Mouse (Mus musculus) MN1 (cell line): Measurements from ENCODE around the gene Pla2g4f.

Source experiments
- DNase-seq: peaks from one replicate; pipeline ENCODE4 v3.0.0-alpha.2; 2016; ENCODE audit warnings: low spot score

Pla2g4f gene

DNA sequence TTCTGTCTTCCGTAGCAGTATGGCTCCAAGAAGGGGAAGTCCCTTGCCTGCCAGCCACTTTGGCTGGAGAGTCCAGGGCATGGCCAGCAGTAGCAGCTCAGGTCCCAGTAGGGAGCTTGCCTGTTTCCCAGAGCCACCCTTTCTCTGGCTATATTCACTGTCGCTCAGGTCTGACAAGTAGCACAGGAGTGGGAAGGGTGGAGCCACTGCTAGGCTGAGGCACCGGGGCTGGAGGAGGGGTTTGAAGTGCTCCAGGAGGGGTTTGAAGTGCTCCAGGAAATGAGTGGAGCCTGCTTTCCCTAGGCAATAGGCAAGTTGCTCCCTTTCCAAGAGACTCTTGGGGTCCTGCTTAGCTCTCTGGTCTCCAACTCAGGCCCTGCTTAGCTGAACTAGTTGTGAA is at the start of gene Pla2g4f:
TSS of gene Pla2g4f (minus strand) at position 190 of the 400 bp plus-strand sequence.
- no peak for DNase-seq

- DNase-seq: no peak
These were observed 46.5 kb upstream of the Pla2g4f start for GRCm38 (mm10) chr2:120360425-120360824.

- DNase-seq: peak; percentile 84
These were observed 39.0 kb upstream of the Pla2g4f start, which contains the start of gene Vps39 for GRCm38 (mm10) chr2:120352682-120353646. TSS of gene Vps39 (minus strand) at chr2:120353137.

DNA sequence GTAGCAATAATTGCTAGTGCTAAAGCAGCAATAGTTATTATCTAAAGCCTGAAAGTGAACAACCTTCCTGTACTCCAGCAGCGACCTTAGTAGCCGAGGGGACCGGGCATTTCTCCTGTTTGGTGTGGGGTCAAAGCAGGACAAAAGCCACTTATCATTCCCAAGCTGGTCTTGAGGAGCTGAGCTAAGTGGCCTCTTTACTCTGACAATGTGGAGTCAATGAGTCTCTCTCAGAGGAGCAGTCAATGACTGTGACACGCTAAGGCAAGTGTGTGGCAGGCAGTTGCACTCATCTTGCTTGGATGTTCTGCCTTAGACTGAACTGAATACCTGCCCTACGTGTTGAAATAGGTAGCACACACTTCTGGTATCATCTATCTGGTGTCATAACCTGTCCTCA is 37.4 kb upstream of the Pla2g4f start:
- no peak for DNase-seq

DNA sequence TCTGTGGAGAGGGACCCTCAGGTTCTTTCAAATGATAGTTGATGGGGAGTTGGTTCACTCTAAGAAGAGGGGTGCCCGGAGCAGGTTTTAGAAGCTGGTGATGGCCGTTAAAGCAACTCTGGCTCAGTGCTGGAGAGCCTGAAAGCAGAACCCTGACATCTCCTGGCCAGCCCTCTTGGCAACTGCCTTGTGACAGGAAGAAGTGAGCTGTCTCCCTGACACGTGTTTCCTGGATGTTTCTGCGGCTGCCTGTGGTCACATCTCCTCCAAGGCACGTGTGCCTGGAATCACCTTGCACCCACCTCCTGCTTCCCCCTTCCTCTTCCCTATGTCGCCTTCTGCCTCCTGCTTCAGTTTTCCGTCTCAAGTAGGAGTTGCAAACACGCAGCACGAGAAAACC is 34.2 kb upstream of the Pla2g4f start:
- DNase-seq: no peak

- no peak for DNase-seq
These were observed 27.8 kb upstream of the Pla2g4f start for GRCm38 (mm10) chr2:120341741-120342140.

- no peak for DNase-seq
These were observed 23.9 kb upstream of the Pla2g4f start for GRCm38 (mm10) chr2:120337886-120338285.

DNA sequence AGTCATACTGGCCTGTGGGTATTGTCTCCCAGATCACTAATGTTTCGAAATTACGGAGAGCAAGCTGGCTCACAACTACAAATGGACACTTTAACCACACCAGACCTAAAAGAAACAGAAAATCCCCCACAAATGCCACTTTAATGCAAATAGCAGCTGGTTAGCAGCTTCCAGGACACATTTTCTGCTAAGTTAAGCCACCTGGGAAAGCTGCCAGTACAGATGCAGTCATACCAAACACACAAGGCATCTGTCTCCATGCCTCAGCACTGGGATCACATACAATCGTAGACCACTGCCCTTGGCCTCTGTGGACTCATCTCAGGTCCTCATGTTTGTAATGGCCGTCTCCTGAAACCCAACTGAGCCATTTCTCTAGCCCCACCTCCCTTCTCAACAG is 17.6 kb upstream of the Pla2g4f start:
- DNase-seq: peak; percentile 33

DNA sequence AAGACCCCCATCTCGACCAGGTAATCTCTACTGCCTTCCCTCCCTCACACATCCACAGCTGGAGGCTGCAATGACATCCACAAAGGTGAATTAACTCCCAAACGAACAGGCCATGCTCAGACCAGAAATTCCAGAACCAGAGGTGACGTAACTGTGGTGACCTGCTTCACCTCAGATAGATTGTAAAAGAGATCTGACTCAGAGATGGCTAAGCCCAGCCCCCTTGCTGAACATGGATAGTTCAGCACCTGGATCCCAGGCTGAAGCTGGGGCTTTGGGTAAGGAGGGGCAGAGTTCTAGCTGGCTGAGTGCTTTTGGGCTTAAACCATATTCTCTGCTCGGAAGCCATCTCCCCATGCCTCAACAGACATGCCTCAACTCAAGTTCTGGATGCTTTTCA is 1.1 kb upstream of the Pla2g4f start:
- DNase-seq: no peak

GRCm38 (mm10) chr2:120314487-120314886 is 522 bp upstream of the Pla2g4f start:
- DNase-seq: no peak

GRCm38 (mm10) chr2:120312276-120312825 is 1.6 kb downstream of the Pla2g4f start:
- DNase-seq: no peak

GRCm38 (mm10) chr2:120304113-120304512 is 9.9 kb downstream of the Pla2g4f start:
- no peak for DNase-seq

- DNase-seq: no peak
These were observed 12.9 kb downstream of the Pla2g4f start for GRCm38 (mm10) chr2:120301076-120301475.

DNA sequence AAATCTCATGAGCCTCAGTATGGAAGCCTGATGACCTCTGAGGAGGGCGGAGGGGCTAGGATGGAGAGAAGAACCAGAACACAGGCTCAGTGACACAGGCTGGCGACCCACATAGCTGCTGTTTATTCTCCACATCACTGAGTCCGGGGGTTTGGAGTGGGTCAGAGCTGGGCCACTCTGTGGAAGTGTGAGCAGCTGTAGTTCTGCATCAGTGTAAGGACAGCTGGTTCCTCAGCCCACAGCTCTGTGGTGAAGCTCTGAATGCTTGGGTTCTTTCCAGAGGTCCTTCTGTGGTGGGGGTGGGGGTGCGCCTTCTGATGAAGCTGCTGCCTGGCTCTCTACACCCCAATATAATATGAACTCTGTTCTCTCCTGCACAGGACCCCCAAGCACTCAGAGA is 14.1 kb downstream of the Pla2g4f start:
- DNase-seq: no peak

DNA sequence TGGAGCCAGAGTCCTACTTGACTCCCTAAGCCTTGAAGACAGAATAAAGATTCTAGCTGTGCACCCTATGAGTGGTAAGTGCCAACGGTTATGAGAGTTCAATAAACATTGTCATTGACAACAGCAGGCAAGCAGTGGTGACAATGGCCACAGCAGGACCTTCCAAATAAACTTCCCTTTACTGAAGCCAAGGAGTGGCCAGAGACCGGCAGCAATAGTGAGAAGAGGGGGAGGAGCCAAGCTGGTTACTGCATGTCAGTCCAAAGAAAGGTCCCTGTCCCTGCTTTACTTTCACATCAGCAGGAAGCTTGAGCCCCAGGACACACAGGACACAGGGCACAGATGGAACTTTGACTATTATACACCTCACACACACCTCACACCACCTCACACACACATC is 17.8 kb downstream of the Pla2g4f start:
- DNase-seq: no peak

GRCm38 (mm10) chr2:120291471-120292078 is 22.4 kb downstream of the Pla2g4f start:
- DNase-seq: no peak

- DNase-seq: no peak
These were observed 25.0 kb downstream of the Pla2g4f start, which contains the start of gene Pla2g4d for GRCm38 (mm10) chr2:120288995-120289394. TSS of gene Pla2g4d (minus strand) at chr2:120289197.

DNA sequence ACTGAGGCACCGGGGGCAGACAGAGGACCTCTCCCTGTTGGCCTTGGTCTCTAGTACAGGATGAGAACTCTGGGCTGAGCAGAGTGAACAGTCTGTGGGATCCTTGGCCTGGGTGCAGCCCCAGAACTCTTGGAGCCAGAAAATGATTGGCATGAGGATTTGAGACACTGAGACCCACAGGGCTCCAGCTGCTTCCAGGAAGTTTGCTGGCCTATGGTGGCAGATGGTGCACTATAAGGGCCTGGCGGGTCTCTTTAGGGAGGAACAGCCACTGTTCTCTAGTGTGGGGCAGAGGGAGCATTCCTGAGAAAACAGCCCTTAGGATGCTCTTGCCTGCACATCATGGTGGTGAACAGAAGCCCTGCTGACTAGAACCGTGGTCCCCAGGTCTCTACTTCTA is 25.6 kb downstream of the Pla2g4f start:
- no peak for DNase-seq

DNA sequence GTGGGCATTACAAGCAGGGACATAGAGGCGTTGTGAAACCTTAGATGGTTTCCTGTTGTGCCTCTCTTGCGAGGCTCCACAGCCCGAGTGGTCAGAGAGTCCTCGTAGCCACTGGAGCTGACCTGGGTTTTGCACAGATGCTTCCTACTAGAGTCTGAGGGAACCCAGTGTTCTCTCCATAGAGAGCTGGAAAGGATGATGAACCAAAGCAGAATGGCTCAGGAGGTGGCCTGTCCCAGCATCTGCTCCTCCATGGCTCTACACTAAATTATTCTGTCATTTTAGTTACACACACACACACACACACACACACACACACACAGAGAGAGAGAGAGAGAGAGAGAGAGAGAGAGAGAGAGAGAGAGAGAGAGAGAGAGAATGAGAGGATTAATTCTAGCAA is 28.3 kb downstream of the Pla2g4f start:
- no peak for DNase-seq

GRCm38 (mm10) chr2:120284705-120285104 is 29.3 kb downstream of the Pla2g4f start:
- no peak for DNase-seq

- no peak for DNase-seq
These were observed 29.9 kb downstream of the Pla2g4f start for GRCm38 (mm10) chr2:120284094-120284493.

GRCm38 (mm10) chr2:120283550-120283949 is 30.4 kb downstream of the Pla2g4f start:
- DNase-seq: no peak

GRCm38 (mm10) chr2:120281221-120281620 is 32.7 kb downstream of the Pla2g4f start:
- DNase-seq: no peak
